In genomic region chr8:90907516-90907847, GRCm38 (mm10) we compare ENCODE assay signal across 8 mouse cellular contexts.
DNase-seq lines count a peak whose midpoint lies in the region; ATAC-seq and TF ChIP-seq lines count a peak whose summit lies in the region.

No protein-coding gene starts in this region.

- peak overlapping the region; percentile 91 for H3K4me3 ChIP-seq in lung, adult 2 months (replicated peaks; ENCODE audit: extremely low read depth, low read depth, low read length)
- H3K4me3 ChIP-seq in embryonic facial prominence, embryonic 12.5 days: peak overlapping the region; percentile 93
- H3K4me3 ChIP-seq in intestine, postnatal 0 days (ENCODE audit: low read depth, low read length): peak overlapping the region; percentile 84
- H3K4me3 ChIP-seq in neural tube, embryonic 13.5 days: peak overlapping the region; percentile 79

- H3K9me3 ChIP-seq in embryonic facial prominence, embryonic 12.5 days: no peaks in the 10 kb centered on the region
- no peaks in the 10 kb centered on the region for H3K9me3 ChIP-seq in intestine, postnatal 0 days (ENCODE audit: control insufficient read depth)
- no peaks in the 10 kb centered on the region for H3K9me3 ChIP-seq in neural tube, embryonic 13.5 days

- H3K27ac ChIP-seq in embryonic facial prominence, embryonic 12.5 days: peak overlapping the region; percentile 76
- H3K27ac ChIP-seq in intestine, postnatal 0 days (ENCODE audit: low read depth, low read length): peak overlapping the region; percentile 99
- H3K27ac ChIP-seq in neural tube, embryonic 13.5 days (replicated peaks): peak overlapping the region; percentile 91

- DNase-seq in lung, adult 2 months: no peak
- DNase-seq in lung, postnatal 25 days (ENCODE audit: low spot score): no peak
- no peak for DNase-seq in cerebellum, adult 8-10 months
- no peak for DNase-seq in adrenal gland, postnatal 4 days (ENCODE audit: low spot score in 2 of 2)
- no peak for DNase-seq in cerebellum, adult 18-20 months

- peak overlapping the region; percentile 98 for H3K4me2 ChIP-seq in embryonic facial prominence, embryonic 12.5 days (replicated peaks)
- H3K4me2 ChIP-seq in intestine, postnatal 0 days (replicated peaks; ENCODE audit: low read depth): peak overlapping the region; percentile 98
- H3K4me2 ChIP-seq in neural tube, embryonic 13.5 days: peak overlapping the region; percentile 90

- peaks cover 5% of the 10 kb centered on the region for H3K4me1 ChIP-seq in lung, adult 2 months (ENCODE audit: control insufficient read depth, insufficient read depth, low read length)
- no peaks in the 10 kb centered on the region; the same call in none of the 2 replicates for H3K4me1 ChIP-seq in embryonic facial prominence, embryonic 12.5 days
- peaks cover 4% of the 10 kb centered on the region; the same call in 1 of the 2 replicates for H3K4me1 ChIP-seq in intestine, postnatal 0 days (replicated peaks; ENCODE audit: control insufficient read depth, insufficient read depth, low read length)
- peaks cover 19% of the 10 kb centered on the region for H3K4me1 ChIP-seq in neural tube, embryonic 13.5 days (replicated peaks)

- H3K27me3 ChIP-seq in embryonic facial prominence, embryonic 12.5 days: no peaks in the 10 kb centered on the region
- no peaks in the 10 kb centered on the region for H3K27me3 ChIP-seq in intestine, postnatal 0 days (replicated peaks; ENCODE audit: control insufficient read depth, insufficient read depth, low read length)
- no peaks in the 10 kb centered on the region for H3K27me3 ChIP-seq in neural tube, embryonic 13.5 days

- no peaks in the 10 kb centered on the region for H3K36me3 ChIP-seq in embryonic facial prominence, embryonic 12.5 days
- H3K36me3 ChIP-seq in intestine, postnatal 0 days (ENCODE audit: control insufficient read depth, insufficient read depth): no peaks in the 10 kb centered on the region
- no peaks in the 10 kb centered on the region for H3K36me3 ChIP-seq in neural tube, embryonic 13.5 days

- no peak for TF ChIP-seq CTCF in lung, adult 2 months (IDR thresholded peaks at IDR 0.05; ENCODE audit: insufficient read depth, low read length)
- TF ChIP-seq CTCF in intestine, postnatal 0 days (IDR thresholded peaks at IDR 0.05; ENCODE audit: low read depth): no peak

- ATAC-seq in embryonic facial prominence, embryonic 12.5 days (ENCODE audit: insufficient number of reproducible peaks, insufficient read depth, low FRiP score, low TSS enrichment): no peak
- peak; percentile 35 for ATAC-seq in intestine, postnatal 0 days
- ATAC-seq in neural tube, embryonic 13.5 days (ENCODE audit: low read depth): no peak; the same call in 1 of the 2 replicates

- peak overlapping the region; percentile 83 for H3K9ac ChIP-seq in embryonic facial prominence, embryonic 12.5 days
- H3K9ac ChIP-seq in intestine, postnatal 0 days (ENCODE audit: low read depth, low read length): peak overlapping the region; percentile 84
- H3K9ac ChIP-seq in neural tube, embryonic 13.5 days: peak overlapping the region; percentile 85

- TF ChIP-seq POLR2A in lung, adult 2 months (IDR thresholded peaks at IDR 0.05; ENCODE audit: borderline replicate concordance, extremely low read depth, low read depth, low read length): no peak

- 16% methylated on average over 10 of the region's 10 CpGs for WGBS in lung, adult 2 months
- WGBS in embryonic facial prominence, embryonic 12.5 days: 21% methylated on average over 10 of the region's 10 CpGs
- WGBS in intestine, postnatal 0 days: 17% methylated on average over 10 of the region's 10 CpGs
- WGBS in neural tube, embryonic 13.5 days: 24% methylated on average over 10 of the region's 10 CpGs
